Mouse (Mus musculus): ENCODE measurements around the gene Mul1.
"Not testable (repeated sequence)": the region's sequence is repeated elsewhere in the genome, so short reads cannot be mapped to it uniquely, and the experiment has no call there.

Gene Mul1

DNA sequence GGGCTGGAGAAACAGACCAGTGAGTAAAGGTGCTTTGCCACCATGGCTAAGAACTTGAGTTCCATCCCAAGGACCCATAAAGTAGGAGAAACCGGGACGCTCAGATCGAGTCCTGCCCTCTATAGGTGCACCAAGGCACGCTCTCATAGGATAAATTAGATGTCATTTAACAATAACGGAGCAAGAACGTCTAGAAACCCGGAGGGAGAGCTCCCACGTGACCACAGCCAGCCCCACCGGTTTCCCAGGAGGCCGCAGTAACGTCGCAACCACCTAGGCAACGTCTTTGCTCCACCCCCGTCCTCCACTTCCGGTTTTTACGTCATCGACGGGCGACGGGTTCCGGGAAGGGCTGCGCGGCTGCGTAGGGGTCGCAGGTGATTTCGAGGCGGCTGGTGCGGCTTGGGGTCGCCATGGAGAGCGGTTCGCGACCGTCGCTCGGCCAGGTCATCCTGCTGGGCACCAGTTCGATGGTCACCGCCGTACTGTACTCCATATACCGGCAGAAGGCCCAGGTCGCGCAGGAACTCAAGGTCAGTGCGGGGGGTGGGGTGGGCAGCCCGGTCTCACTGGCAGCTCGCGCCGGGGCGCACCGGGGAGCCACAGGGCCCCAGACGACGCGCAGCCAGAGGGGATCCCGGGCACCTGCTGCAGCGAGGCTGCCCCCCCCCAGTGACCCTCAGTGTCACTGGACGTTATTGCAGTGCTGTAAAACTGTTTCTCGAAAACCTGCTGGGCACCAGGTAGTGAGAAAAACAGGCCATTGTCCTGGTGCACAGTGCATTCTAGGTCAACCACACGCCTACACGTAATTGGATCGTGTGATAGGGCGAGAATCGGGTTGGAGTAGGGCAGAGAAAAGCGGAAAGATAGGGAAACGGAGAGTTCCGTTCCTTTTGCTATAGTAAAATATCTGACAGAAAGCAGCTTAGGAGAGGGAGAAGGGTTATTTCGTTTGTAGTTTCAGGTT, at the start of gene Mul1:
Gene Mul1, plus strand, starts transcription at position 325 of the 970 bp plus-strand sequence.
- DNase-seq (ENCODE audit: low read depth, low spot score), result peak; percentile 93

DNA sequence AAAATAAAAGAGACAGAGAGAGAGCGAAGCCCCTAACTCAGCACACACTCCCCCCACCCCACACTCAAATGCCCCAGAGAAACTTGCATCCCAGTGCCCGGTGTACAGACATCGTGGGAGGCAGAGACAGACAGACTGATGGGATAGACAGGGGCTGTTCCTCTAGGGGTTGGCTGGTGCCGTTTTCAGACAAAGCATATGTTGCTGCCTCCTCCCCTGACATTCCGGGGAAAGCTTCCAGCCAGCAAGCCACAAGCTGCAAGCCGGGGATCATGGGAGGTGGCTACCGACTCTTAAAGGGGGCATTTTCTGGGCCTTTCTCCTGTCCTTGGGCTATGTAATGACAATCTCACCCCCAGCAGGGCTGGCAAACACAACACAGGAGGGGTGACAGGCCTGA, 40.8 kb upstream of the Mul1 start:
- no peak for DNase-seq (ENCODE audit: low read depth, low spot score)

DNA sequence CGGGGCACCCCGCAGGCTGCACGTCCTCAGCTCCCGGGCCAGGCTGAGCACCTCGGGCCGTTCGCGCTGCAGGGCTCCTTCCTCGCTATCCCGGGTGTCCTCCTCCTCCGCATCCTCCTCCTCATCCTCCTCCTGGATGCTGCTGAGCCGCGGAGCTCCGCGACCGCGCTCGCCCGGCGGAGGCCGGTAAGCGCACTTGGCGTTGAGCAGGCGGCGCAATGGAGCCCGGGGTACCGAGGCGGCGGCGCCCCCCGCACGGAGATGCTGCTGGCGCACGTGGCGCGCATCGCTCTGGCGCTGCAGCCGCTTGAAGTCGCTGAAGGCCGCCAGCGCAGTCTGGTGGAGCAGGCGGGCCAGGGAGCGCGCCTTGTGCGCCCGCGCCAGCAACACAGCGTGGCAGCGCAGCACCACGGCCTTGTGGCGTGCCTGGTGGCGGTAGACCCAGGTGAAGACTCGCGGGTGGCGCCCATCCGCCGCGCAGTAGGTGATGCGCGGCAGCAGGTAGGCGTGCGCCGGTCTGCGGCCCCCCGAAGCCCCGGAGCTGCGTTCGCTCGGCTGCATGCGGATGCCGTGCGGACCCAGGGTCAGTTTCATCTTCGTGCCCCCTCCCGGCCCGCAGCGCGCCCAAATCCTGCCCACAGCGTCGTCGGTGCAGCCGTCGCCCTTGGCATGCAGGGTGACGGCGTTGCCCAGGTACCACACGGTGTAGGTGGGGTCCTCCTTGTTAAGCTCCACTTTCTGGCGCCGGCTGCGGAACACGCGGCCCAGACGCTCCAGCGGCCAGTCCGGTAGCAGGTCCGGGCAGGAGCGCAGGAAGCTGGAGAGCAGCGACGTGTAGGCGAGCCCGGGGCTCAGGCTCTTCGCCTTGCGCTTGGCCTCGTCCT, 39.1 kb upstream of the Mul1 start:
- DNase-seq (ENCODE audit: low read depth, low spot score), result no peak

DNA sequence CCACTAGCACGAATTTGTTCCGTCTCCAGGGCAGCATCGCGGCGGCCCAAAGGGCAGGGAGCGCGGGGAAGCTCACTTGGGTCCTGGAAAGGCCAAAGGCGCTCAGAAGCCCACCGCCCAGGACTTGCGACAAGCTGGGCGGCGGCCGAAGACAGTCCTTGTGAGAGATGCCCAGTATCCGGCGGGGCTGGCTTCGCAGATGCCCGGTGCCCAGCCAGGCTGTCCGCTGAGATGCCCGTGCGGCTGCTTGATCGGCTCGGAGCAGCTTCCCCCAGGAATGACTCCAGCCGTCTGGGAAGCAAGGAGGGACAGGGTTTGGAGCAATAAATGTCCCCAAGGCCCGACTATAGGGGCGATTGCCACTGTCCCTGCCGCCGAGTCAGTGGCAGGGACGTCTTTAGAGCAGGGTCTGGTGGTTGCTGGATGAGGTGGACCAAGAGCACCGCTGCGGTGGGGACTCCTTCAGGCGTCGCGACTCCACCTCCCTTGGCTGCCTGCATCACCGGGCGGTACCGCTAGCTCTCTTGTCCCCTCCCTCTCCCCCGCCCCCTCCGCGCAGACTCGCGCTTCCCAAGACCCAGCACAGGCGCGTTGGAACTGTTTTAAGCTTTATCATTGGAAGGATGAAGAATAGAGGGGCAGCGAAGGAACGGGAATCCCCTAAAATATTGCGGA, 38.4 kb upstream of the Mul1 start, which contains the start of gene Fam43b:
Gene Fam43b, minus strand, starts transcription at position 558 of the 675 bp plus-strand sequence.
- no peak for DNase-seq (ENCODE audit: low read depth, low spot score)

DNA sequence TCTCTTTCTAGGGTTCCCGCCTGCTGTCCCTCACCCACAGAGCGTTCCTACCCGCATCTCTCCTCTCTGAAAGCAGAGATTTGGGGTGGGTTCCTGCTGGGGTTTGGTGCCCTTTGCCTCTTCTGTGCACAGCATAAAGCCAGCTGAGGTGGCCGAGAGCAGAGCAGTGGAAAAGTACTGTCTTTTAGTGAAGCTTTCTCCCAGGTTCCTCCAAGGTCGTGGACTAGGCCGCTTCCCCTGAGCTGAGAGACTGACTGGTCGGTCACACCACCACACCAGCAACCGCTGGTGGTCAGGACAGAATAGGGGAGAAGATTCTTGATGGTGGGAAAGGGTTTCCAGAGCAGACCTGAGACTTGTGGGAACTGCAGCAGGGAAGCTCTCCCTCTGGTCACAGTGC, 37.8 kb upstream of the Mul1 start:
- DNase-seq (ENCODE audit: low read depth, low spot score), result no peak

DNA sequence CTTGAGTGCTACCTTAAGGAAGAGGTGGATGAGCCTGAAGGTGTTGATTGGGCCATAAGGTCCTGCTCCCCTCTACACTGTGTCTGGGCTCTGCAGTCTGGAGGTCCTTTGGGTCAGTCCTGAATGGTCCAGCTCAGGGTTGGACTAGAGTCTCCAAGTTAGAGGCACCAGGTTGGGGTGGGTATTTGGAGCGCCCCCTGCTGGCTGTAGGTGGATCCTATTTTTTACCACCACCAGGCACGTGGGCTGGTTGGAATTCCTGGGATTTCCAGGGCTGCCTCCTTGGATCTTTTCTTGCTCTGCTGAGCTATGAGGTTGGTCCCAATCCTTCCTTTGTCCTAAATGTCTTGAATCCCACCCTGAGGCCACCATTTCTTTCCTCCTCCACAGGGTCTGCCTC, 29.7 kb upstream of the Mul1 start:
- DNase-seq (ENCODE audit: low read depth, low spot score), result peak; percentile 49

DNA sequence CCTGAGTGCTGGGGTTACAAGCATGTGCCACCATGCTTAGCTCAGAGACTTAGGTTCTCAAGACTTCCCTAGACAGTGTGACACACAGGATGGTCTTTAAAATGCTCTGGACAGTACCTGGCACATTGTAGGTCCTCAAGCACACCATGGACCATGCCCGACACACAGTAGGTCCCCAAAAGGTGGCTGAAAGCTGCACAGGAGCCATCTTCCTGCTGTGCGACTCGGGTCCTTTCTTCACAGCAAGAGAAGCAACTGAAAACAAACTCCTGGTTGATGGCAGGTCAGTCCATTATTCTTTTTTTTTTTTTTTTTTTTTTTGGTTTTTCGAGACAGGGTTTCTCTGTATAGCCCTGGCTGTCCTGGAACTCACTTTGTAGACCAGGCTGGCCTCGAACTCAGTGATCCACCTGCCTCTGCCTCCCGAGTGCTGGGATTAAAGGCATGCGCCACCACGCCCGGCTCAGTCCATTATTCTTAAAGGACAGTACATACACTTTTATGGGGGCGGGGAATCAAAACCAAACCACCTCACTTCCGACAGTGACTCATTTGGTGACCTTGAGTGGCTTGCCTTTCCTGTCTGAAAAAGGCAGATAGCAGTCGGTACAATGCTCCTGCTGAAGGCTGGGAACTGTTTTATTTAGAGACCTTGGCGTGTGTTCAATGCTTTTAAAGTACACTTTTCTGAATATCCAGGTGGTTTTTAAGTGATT, 26.8 kb upstream of the Mul1 start:
- DNase-seq (ENCODE audit: low read depth, low spot score), result no peak

DNA sequence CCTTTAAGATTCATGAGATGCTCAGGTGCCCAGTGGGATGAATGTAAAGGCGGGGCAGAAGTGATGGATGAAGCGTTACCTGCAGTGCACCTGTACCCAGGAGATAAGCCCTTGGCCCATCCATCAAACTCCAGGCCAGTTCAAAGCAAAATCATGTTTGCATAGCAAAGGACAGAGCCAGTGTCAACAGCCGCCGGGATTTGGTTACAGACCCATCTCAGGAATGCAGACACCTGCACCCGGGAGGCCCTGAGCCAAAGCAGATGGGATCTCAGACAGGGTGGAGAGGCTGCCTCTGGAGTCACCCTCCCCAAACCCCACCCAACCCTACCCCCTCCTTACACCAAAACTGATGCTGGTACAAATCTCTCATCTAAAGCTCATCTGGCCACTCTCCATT, 23.5 kb upstream of the Mul1 start:
- no peak for DNase-seq (ENCODE audit: low read depth, low spot score)

DNA sequence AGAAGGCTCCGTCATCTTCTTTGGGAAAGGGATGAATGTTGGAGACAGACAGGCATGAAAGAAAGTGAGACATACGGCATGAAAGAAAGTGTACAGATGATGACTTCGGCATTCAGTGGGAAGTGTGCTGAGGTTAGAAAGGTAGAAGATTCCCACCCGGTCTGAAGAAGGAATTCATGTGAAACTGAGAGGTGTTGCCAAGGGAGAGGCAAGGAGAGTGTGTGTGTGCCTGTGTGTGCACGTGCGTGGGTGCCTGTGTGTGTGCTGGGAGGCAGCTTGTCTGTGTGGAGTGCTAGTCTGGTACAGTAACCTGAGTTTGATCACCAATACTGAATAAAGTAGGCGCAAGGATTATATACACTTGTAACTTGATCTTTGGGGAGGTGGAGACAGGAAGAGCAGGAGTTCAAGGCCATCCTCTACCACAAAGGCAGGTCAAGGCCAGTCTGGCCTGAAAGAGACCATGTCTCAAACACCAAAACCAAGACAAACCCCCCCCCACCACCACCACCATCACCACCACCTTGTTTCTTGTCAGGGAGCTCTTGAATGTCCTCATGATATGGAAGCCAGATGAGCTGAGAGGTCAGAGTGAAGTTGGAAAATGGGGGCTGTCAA, 22.9 kb upstream of the Mul1 start:
- DNase-seq (ENCODE audit: low read depth, low spot score), result no peak

DNA sequence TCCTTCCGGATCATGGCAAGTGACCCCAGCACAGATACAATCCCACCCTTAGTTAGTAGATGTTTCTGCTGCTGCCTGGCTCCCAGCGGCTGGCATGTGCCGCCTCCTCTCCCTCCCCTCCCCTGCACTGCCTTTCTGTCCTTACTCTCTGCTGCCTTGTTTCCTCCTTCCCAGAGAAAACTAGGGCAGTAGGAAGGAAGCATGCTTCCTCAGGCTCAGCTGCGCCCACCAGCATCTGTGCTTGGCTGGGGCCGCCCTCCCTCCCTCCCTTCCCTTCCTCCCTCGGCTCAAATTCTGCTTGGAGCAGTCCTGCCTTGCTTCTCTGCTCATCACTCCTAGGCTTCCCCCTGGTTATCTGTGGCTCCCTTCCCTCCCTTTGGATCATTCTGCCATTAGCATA, 19.7 kb upstream of the Mul1 start:
- DNase-seq (ENCODE audit: low read depth, low spot score), result no peak

DNA sequence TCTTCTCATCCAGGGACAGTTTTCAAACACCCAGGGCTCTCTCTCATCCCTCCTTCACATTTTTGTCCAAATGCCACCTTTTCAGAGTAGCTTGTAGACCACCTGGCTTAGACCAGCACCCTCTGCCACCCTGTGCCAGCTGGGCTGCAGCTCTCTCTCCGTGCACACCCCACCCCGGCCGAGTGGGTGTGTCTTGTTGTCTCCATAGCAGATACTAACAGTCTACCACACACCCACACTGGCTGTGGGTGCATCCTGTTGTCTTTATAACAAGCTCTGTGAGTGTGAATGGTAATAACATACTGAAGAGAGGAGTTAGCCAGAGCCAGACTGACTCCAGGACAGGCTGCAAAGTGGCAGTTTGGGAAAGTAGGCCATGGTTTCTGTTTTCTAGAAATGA, 18.5 kb upstream of the Mul1 start:
- DNase-seq (ENCODE audit: low read depth, low spot score), result no peak

DNA sequence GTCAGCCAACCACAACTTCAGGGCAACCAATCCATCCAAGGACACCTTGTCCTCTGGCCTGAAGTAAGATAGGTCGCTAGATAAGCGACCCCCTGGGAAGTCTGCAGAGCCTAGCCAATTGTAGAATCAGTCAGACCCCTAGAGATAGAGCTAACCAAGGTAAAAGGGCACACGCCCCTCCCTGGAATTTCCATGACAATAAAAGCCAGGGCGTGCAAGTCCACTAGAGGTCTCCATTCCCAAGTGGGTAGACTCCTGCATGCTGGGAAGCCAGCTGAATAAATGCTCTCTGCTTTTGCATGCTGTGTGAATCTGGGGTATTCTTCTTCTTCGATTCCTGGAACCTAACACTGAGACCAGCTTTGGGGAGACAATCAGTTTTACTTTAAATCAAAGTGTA, 18.1 kb upstream of the Mul1 start:
- no peak for DNase-seq (ENCODE audit: low read depth, low spot score)

DNA sequence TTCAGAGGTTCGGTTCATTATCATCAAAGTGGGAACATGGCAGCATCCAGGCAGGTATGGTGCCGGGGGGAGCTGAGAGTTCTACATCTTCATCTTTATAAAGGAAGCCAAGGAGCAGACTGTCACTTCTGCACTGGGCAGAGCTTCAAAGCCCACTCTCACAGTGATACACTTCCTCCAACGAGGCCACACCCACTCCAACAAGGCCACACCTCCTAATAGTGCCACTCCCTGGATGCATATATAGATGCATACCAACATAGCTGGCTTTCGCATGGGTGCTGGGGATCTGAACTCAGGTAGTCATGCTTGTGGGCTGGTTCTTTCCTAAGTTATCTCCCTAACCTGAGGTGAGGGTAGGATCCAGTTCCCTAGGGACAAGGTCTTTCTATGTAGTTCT, 16.6 kb upstream of the Mul1 start:
- DNase-seq (ENCODE audit: low read depth, low spot score), result no peak

DNA sequence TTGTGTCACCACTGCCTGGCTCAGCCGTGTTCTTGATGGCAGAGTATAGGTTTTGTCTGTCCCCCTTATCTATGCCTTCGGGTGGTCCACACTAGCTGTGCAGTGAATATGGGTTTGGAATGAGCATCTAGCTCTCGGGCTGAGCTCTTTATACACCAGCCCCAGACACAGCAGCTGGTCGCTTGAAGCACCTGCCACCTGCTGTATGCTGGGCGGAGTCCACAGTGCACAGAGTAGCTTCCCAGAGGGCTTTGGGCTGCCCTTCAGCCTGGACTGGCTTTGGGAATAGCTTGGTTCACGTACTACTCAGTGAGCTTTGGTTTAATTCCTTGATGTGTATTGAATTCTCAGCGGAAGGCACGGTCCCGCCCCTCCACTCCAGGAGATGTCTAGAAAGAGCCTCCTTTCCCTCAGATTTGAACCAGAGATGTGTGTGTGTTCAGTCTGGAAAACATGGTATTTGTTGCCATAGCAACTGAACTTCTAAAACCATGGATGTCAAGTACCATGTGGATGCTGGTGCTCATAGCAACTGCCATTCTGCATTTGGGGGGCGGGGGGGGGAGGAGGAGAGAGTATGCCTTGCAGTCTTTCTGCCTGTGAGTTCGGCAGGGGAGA, 16.0 kb upstream of the Mul1 start:
- DNase-seq (ENCODE audit: low read depth, low spot score), result no peak

DNA sequence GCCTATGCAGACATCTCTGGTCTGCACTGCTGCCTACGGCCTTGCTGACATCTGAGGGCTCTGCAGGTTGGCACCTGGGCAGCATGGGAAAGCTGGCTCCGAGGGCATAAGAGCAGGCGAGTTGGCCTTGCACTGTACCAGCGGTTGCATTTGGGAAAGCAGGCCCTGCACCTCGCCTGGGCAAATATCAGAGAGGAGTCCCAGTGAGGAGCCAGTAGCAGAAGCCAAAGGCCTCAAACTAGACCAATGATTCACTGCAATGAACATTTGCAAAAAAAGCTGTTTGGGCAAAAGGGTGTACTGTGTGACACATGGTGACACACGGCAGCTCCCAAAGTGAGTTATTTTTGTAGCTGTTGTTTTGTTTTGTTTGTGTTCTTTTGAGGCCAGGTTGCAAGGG, 9.4 kb upstream of the Mul1 start:
- DNase-seq (ENCODE audit: low read depth, low spot score), result no peak

DNA sequence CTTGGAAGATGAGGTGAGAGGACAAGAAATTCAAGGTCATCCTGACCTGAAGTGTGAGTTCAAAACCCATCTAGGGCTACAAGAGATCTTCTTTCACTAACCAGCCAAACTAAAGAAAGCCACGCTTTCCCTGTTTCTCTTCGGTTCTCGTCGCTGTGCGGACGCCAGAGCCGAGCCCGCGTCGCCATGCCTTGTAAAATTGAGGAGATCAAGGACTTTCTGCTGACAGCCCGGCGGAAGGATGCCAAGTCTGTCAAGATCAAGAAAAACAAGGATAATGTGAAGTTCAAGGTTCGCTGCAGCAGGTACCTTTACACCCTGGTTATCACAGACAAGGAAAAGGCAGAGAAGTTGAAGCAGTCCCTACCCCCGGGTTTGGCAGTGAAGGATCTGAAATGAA, 8.9 kb upstream of the Mul1 start:
- DNase-seq (ENCODE audit: low read depth, low spot score), result not testable (repeated sequence)

DNA sequence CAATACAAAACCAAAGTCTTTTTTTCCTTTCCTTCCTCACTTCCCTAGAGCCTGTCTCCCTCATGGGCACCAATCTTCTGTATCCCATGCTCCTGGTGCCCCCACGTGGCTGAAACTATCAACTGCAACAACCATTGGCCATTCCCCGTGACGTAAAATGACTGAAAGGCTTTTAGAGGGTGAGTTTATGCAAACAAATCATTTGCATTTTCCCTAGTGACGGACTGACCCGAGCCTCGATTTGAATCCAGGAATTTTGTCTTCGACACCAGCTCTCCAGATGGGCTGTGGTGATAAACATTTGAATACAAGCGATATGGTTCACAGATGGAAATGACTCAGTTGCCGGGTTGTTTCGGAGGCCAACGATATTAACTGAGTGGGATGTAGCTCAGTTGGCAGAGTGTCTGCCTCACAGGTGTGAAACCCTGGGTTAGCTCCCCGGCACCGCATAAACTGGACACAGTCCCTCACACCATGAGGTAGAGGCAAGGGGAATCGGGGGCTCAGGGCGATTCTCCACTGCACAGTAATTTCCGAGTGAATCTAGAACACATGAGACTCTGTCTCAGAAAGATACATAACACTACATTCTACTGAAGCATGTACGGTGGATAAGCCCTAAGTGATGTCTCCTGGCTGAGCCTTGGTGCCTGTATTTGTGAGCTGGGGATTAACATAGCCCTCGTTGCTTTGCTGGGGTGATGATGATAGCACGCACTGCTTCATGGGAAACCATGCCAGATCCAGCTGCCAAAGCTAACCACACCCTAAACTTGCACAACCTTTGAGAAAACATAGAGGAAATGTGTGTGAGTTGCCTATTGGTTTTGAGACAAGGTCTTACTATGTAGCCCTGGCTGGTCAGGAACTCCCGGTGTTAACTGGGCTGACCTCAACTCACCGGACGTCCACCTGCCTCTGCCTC, 7.4 kb upstream of the Mul1 start:
- peak; percentile 83 for DNase-seq (ENCODE audit: low read depth, low spot score)

DNA sequence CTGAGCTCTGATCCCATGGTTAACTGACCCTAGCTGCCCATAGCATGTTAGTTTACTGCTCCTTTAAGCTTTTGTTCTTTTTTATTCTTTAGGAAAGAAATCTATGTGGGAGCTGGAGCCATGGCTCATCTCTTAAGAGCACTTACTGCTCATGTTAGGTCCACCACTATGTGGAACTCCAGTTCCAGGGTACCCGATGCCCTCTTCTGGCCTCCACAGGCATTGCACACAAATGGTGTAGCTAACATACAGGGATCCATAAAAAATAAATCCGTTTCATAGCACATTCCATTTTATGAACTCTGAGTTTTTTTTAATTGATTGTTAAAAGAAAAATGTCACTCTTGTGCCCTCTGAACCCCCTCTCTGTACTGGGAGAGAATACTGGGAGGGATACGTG, 4.7 kb upstream of the Mul1 start:
- DNase-seq (ENCODE audit: low read depth, low spot score), result peak; percentile 51

DNA sequence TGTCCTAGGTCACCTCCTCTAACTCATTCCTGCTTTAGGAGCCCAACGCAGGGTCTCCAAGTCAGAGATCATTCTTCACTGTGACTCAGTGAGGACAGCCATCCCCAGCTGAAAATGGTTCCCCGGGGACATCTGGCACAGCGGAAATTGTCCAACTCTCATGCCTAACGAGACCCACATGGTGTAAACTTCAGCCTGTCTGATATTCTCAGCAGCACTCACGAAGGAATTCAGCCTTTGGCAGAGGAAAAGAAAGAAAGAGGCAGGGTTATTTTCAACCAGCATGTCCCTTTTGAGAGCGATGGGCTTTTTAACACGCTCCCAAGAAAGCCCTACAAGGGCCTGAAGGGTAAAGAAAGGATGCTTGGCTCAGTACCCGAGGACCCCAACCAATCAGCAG, 3.1 kb upstream of the Mul1 start:
- DNase-seq (ENCODE audit: low read depth, low spot score), result no peak

Data from 3T3-L1 (cell line).